Mouse (Mus musculus) frontal cortex, postnatal 14 days (tissue): ENCODE measurements around the gene Mpp3.

Experiments
- DNase-seq, 2 experiments: peaks; one replicate each; pipeline ENCODE4 v3.0.0; 2022; ENCODE audit warnings: low spot score in 2 of 2

Mpp3 gene

DNA sequence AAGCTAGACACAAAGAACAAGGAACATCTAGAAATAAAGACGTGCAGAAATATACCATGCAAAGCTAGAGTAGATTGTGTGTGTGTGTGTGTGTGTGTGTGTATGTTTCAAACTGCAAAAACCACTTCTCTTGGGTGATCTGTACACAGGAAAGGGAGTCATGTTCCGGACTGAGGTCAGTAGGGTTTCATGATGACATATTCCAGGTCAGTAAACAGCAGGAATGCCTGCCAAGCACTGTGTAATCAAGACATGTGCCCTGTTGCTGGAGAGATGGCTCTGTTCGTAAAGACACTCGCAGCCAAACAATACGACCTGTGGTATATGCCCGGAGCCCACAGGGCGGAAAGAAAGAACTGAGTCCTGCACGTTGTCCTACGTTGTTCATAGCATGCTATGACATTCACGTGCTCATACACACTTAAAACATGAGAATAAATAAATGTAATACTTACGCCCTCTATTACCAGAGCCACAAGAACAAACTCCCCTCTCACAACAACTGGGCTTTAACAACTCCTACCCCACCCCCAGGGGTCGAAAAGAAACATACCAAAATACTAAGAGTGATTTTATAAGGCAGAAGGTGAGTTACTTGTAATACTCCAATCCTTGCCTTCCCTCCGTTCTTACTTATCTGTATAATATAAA, 11.4 kb upstream of the Mpp3 start:
- DNase-seq, result no peak

DNA sequence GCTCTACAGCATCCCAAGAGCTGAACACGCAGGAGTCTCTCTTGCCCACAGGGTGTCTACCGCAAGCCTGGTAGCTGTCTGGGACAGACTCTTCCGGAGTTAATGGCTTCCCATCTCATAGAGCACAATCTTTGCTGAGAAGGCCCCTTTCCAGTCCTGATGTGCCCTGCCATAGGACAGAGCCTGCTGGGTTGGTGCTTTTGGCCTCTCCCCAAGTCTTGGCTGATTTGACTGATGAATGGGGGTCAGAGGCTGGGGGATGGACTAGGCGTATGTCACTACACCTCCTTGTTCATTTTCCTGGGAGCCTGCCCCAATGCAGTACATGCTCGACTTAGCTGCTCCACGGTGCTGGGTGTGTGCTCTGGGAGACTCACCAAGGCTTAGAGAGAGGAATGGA, 9.5 kb upstream of the Mpp3 start:
- DNase-seq, result no peak

DNA sequence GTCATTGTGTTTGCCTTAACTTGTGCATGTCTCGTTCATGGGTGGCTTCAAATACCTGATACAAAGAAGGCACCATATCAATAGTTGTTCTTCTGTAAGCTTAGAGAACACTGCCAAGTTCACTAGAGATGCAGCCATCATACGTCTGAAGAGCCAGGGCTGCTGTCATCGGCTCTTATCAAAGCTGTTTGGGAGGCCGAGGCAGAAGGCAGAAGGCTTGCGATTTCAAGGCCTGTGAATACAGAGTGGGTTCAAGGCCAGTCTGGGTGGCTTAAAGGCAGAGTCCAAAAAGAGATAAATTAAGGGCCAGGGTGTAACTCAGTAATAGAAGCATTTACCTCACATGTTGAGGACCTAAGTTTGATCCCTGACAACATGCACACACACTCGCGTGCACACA, 8.1 kb upstream of the Mpp3 start:
- DNase-seq, result no peak

DNA sequence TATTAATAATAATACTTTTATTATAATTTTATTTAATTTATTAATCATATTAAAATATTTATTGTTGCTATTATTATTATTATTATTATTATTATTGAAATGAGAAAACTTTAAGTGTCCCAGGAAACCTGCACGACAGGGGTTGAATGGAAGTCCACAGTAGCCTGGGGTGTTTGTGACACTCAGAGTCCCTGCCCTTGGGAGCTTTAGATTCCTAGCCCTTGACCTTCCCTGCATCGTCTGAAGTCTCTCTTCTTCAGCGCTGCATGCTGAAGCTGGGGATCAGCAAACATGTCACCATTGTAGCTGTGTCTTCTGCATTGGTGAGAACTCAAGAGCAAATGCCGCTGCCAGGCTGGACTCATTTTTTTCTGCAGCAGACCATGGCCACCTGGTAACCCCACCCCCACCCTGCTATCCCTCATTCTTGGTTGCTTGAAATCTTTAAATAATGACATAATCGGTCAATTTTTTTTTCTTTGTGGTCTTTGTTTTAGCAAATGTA, 7.2 kb upstream of the Mpp3 start:
- no peak for DNase-seq

DNA sequence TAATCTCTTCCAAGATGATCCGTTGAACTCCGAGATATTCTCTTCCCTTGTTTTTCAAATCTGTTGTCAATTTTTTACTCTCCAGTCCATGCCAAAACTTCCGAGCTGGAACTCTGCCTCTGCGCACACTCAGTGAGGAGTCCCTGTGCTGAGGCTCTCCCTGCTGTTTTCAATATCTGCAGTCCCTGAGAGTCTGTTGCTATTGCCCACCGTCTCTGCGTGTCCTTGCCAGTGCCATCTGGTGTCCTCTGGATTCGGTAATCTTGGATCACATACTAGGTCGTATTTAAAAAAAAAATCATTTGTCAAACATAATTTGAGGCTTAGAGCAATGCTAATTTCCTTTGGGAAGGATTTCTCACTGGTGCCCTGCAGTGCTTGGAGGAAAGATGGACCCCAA, 6.6 kb upstream of the Mpp3 start:
- no peak for DNase-seq

DNA sequence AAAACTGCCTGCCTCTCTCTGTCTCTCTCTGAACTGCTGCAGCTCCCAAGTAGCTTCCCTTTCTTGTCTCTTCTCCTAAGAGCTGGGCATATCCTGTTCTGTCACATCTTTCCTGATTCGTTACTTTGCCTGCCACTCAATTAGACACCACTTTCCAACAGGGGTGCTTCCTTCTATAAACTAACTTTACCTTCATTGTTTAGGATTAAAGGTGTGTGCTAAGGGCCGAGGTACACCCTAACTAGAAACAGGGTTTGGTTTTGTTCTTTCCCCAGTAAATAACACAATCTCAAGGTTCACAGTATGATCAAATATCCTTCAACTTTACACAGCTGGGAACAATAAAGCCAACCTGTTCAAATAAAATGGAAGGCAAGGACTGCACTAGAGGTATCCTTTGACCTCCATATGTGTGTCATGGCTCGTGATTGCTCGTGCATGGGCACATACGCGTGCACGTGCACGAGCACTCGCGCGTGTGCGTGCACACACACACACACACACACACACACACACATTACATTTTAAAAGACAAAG, 4.9 kb upstream of the Mpp3 start:
- DNase-seq, result no peak

DNA sequence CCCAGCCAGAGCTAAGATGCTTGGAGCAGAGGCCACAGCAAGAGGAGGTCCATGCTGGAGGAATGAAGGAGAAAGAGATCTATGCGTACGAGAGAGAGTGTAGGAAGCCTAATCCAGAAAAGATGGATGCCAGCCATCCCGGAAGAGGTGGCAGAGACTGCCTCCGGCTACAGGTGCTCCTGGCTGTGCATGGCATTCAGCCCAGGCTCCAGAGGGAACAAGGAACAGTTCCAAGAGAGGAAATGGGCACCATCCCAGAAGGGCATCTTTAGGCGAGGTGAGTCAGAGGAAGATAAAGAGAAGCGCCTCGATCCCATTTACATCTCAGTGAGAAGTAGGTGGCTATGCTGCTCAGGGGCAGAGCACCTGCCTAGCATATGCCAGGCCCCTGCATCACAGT, 2.9 kb upstream of the Mpp3 start:
- DNase-seq, result no peak

DNA sequence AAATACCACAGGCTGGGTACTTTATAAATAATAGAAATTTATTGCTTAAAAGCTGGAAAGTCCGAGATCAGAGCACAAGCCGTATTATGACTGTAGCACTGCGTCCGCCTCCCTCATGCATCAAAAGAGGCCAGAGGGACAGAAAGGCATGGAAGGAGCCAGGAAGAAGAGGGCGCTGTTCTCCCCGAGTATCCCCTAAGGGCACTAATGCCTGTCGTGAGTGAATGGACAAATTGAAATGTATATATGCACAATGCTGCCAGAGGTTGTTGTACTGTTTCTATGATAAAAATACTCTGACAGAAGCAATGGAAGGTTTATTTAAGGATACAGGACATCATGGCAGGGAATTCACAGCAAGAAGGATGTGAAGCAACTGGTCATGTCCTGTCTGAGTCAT, 1.7 kb upstream of the Mpp3 start:
- no peak for DNase-seq

DNA sequence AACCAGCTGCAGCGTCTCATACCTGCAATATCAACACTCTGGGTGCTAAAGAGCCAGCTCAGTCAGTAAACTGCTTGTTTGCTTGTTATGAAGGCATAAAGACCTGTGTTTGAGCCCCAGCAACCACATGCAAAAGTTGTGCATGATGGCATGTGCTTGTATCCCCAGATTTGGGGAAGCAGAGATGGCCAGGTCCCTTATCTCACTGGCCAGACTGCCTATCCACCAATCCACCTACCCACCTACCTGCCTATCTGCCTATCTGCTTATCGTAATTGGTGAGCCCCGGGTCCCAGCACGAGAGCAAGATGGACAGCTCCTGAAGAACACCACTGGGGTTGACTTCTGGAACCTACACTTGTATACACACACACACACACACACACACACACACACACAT, 1.0 kb upstream of the Mpp3 start:
- DNase-seq, result no peak

DNA sequence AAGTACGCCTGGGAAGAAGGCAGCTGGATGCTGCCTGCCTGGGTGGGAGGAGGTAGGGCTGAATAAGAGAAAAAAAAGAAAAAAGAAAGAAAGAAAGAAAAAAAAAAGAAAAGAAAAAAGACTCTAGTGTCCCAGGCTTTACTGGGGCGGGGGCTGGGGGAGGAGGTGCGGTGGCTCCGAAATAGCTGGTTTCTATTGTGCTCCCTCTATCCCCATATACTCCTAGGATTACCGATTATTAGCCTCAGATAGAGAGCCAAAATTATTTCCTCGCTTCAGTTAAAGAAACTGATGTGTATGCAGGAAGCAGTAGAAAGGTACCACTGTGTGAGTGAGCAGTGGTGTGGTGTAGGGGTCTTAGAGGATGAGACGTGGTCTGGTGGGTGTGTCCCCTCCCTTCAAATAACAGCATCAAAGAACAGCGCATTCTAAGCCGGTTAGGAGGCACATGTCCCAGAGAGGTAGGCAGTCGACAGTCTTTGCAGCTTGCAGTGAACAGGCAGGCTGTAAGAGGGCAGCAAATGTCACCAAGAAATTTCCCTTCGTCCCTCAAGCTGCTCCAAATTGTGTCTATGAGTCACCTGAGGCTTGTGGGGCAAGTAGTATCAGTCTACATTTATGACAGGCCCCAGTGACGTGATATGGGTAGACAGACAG, 772 bp downstream of the Mpp3 start:
- no peak for DNase-seq

DNA sequence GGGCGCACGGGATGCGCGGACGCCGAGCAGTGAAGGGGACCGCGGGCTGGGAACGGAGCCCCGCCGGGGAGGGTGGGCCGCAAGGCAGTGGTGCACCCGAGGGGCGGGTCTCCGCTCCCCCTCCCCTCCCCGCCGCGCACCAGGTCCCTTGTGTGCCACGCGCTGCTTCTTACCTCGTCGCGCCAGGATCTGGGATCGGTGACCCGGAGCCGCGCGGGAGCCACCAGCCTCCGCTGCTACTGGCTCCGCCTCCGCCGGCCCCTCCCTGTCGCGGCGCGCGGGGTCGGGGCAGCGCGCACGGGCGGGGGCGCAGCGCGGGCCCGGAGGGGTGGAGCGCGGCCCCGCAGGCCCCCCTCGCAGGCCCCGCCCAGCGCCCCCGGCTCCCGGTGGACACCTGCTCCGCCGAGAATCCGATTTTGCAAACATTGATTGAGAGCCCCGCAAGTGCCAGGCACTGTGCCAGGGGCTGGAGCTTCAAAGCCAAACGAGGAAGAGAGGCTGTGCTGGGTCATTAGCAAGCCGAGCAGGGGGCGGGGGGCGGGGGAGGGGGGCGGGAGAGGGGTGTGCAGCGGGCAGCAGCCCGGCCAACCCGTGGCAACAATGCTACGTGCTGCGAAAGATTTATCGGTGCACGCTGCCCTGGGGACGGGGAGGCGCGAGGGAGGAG, 1.4 kb downstream of the Mpp3 start:
- DNase-seq, result peak in 1 of 2 experiments; percentile 44

DNA sequence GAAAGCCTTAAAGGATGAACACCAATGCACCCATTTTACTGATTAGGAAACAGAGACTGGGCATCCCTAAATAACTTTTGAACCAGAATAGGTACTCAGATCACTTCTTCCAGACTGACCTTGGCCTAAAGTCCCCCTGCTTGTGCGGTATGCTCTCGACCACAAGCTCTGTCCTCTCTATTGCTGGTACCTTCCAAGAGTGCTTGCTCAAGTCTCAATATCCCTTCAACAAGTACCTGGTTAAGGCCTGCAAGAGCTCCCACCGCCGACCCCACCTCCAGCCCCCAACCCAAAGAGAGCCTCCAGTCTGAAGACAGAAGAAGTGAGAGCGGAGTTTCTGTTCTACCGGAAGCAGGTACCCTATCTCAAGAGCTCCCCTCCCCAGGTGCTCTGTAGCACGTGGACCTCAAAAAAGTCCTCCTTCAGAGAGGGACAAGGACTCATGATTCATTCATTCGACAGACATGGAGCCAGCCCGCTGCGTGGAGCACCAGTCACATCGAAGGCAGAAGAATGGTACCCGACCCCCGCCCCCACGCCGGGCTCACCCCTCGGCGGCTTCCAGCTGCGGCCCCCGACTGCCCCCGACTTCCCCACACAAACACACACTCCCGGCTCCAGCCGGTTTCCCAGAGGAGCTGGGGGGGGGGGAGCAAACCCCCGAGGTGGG, 2.1 kb downstream of the Mpp3 start:
- no peak for DNase-seq

DNA sequence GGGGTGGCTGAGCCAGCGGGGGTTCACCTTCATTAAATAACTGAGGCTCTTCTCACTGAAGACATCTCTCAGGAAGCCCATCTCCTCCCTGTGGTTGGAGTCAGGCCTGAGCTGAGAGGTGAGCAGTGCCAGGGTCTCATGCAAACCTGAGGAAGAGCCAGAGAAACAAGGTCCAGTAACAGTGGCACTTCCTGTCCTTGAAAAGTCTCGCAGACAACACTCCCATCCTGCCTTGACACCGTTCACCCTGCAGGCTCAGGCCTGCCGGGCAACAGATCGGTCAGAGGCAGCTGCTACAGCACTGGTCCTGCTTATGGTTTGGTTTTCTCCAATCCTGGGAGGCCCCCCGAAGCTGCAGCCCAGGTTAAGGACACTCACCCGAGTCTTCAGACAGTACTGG, 2.9 kb downstream of the Mpp3 start:
- no peak for DNase-seq

DNA sequence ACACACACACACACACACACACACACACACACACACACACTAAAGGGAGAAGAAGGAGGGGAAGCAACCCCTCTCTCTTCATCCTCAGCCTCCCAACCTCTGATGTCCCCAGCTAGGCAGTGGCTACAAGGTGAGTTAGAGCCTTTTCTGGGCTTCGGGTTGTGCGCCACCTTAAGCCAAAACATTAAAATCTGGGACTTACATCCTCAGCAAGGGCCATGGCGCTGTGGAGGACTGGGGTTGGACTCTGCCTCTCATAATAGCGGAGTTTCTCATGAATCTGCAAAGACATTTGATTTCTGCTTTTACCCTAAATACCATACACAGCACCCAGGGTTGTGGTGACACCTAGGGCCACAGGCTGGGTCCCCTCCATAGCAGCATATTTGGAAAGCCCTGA, 3.4 kb downstream of the Mpp3 start:
- no peak for DNase-seq

DNA sequence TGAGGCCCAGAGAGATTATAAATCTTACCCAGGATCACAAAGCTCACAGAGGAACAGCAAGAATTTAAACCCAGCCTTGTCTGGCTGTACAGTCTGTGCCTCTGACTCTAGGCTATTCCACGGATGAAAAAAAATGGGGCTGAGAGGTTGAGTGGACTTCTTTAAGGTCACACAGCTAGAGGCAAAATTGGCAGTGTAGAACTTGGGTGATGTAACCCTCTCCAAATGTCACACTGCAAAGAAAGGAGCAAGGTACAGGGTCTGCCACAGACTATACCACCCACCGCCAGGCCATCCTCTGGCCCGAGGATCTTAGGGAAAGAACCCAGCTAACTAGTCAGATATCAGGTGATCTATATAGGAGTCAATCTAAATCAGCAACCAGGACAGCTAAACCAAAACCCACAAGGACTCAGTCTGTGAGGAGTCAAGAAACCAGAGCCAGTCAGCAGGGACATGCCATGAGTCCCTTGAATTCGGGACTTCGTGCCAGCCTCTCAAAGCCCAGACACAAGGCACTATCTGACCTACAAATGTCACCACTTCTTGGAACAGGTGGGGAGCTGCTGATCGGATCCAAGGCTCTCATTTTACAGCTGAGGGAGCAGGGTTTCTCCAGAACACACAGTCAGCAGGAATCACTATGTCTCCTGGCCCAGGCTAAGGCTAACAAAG, 4.0 kb downstream of the Mpp3 start:
- no peak for DNase-seq

DNA sequence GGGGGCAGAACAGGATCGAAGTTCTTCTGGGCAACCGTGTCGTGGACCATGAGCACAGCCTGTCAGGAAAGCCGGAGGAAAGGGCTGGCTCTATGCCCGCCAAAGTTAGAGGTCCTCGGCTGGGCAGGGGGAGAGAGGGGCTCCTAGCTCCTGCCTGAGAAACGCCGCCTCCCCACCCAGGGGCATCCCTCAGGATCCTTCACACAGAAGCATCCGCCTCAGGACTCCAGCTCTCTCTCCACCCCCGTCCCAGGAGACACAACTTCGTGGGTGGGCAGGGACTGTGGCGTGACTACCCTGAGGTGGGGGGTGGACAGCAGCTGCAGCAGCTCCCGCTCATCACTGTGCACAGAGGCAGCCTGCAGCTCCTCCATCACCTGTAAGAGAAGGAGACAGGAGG, 4.9 kb downstream of the Mpp3 start:
- no peak for DNase-seq

DNA sequence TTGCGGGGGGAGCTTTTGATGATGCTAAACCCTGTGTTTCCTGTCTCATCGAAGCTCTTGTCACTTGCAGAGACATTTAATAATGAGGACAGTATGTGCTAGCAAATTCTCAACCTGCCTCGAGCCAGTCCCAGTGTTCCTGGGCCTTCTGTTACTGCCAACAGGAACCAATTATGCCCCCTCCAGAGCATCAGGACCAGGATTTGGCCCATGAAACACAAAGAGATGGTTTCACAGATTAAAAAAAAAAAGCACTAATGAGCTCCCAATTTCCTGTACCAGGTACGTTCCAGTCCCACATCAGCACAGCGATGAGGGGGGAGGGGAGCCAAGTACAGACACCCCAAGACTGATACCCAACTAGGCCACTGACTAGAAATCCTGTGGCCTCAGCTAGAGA, 7.1 kb downstream of the Mpp3 start:
- DNase-seq, result no peak

DNA sequence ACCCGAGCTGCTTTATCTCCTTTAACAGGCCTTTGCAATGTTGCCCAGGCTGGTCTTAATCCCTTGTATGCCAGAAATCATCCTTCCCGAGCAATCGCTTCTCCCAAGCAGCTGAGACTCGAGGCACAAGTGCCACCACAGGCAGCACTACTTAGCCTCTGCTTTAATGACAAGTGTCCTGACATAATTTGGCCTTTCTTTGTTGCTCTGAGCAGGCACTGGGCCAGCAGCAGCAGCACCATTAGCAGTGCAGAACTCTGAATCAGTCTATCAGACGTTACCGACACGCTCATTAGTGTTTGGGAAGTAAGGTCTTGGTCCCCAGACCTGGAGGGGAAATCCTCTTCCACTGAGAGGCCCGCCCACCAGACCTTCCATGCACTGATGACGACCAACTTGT, 8.5 kb downstream of the Mpp3 start:
- no peak for DNase-seq

DNA sequence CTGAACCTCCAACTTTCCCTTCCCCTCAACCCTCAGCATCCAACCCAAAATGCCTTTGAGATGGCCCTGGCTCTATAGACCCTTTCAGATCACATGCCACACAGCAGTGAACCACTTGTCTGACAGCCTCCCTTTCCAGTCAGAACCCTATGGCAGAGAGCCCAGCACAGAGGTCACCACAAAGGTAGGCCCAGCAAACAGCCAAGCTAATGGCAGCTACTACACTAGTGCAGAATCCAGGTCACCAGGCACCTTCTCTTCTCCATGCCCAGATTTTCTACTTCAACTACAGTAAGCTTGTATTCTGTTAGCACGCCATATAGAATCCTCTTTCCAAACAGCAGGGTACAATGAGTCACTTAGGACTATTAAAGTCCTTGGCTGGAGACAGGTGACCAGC, 12.1 kb downstream of the Mpp3 start:
- no peak for DNase-seq

DNA sequence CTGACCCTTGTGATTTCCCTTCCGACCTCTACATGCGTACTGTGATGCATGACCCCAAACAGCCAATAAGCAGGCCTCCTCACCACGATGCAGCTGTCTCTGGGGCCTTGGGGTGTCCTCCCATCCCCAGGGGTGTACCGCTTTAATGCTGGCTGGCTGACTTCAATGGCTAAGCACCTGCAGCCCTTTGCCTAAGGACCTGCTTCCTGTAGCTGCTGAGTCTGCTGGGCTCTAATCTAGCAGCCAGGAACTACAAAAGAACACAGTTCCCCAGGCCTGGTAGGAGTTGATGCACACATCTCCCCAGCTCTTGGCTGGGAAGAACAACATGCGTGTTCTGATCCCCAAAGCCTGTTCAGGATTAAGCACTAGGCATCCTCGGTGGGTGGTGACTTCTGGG, 12.8 kb downstream of the Mpp3 start:
- no peak for DNase-seq

DNA sequence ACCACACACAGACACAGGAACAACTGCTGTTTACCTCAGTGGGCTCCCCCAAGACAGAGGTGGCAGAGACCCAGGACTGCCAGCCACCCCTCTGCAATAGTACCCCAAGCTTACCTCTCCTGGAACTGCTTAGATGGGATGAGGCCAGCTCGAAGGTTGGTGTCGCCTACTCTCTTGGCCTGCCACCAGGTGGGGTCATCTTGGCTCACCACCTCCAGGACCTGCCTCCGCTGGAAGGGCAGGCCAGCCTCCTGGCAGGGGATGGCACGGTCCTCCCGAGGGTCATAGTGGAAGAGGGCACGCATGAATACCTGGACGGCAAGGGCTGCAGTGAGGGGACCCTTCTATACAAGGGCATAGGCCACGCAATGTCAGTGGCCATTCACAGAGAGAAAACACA, 15.1 kb downstream of the Mpp3 start:
- no peak for DNase-seq

DNA sequence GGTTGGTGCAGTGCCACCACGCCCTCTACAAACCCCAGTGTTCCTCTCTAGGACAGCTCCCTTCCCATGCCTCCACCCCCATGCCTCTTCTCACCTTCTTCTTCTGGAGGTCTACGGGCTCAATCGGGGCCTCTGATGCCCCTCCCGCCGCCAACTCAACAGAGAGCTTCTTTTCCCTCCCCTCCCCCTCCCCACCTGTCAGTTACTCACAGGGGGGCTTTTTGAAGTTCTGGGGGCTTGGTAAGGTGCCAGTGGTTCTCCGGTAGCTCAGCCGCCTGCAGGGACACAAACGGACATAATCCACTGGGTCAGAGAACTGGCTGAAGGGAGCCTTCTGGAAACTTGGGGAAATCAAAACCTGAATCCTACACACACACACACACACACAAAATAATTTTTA, 16.8 kb downstream of the Mpp3 start:
- no peak for DNase-seq
